Mouse (Mus musculus) heart, postnatal 0 days (tissue): ENCODE measurements around the gene Atp6v1fnb. TPM values are rescaled to one million over a fixed set of nuclear protein-coding genes. Genes with fewer than 3 reads are reported as not detected.

Experiments
- ATAC-seq: fragments of 200-750 bp; cut with Nextera tagmentation; 2 replicates; pipeline ENCODE4 v1.8.0; 2017; ENCODE audit warnings: low read depth, moderate number of reproducible peaks, moderate library complexity; ENCODE audit not compliant: insufficient read depth
- DNase-seq: peaks from one replicate; pipeline ENCODE4 v3.0.0-alpha.2; 2016; ENCODE audit warnings: low spot score
- H3K27ac ChIP-seq: fragments of 300-500 bp; sonication (generic); 2 replicates; pipeline ENCODE4 v1.5.1; 2014; ENCODE audit warnings: low read depth, mild to moderate bottlenecking
- H3K27me3 ChIP-seq: fragments of 300-500 bp; sonication (generic); 2 replicates; pipeline ENCODE4 v1.6.1; 2014; ENCODE audit warnings: low read length, mixed read lengths; ENCODE audit not compliant: control insufficient read depth, insufficient read depth
- H3K36me3 ChIP-seq: fragments of 300-500 bp; sonication (generic); replicated peaks from 2 replicates; pipeline ENCODE4 v1.6.1; 2014; ENCODE audit warnings: low read length, mixed read lengths; ENCODE audit not compliant: control insufficient read depth, insufficient read depth
- H3K4me1 ChIP-seq: fragments of 300-500 bp; sonication (generic); 2 replicates; pipeline ENCODE4 v1.6.1; 2014; ENCODE audit warnings: antibody characterized with exemption; ENCODE audit not compliant: control insufficient read depth, insufficient read depth
- H3K4me2 ChIP-seq: fragments of 300-500 bp; sonication (generic); 2 replicates; pipeline ENCODE4 v1.6.1; 2014; ENCODE audit warnings: low read depth, mild to moderate bottlenecking, low read length, moderate library complexity
- H3K4me3 ChIP-seq: fragments of 300-500 bp; sonication (generic); 2 replicates; pipeline ENCODE4 v1.5.1; 2014; ENCODE audit warnings: low read depth, low read length
- H3K9ac ChIP-seq: fragments of 300-500 bp; sonication (generic); replicated peaks from 2 replicates; pipeline ENCODE4 v1.6.1; 2014; ENCODE audit warnings: low read depth, low read length, mixed read lengths
- H3K9me3 ChIP-seq: fragments of 300-500 bp; sonication (generic); replicated peaks from 2 replicates; pipeline ENCODE4 v1.6.1; 2016; ENCODE audit warnings: low read length; ENCODE audit not compliant: control insufficient read depth
- CTCF ChIP-seq: IDR thresholded peaks from 2 replicates; pipeline ENCODE4 v1.5.1; 2016; ENCODE audit warnings: antibody characterized with exemption, control low read depth, low read depth
- EP300 ChIP-seq: IDR thresholded peaks from 2 replicates; pipeline ENCODE4 v1.6.1; 2016; ENCODE audit warnings: antibody characterized with exemption, low read depth
- WGBS: fragments of 180-500 bp; shearing (Covaris S2); extraction: QIAGEN DNeasy Blood & Tissue Kit; methylation state at CpG from one replicate; pipeline ENCODE4 v1.1.7; 2014; 5-methylcytosine and 5-hydroxymethylcytosine counted together
- polyA plus RNA-seq: library from polyadenylated mRNA; unstranded; fragments of >200 nt; fragmentation: Nextera tagmentation; extraction: Ambion mirVana; gene quantifications from 2 replicates; pipeline ENCODE4 v1.2.1, GENCODE M21; 2015
- total RNA-seq: library from RNA; depleted of rRNA; stranded (reverse); fragments of >200 nt; gene quantifications from 2 replicates; pipeline ENCODE4 v1.2.3, GENCODE M21; 2014; ENCODE audit warnings: low replicate concordance

The Atp6v1fnb gene
- total and polyA plus RNA-seq, 2 experiments from 2014 or later, result not detected

DNA sequence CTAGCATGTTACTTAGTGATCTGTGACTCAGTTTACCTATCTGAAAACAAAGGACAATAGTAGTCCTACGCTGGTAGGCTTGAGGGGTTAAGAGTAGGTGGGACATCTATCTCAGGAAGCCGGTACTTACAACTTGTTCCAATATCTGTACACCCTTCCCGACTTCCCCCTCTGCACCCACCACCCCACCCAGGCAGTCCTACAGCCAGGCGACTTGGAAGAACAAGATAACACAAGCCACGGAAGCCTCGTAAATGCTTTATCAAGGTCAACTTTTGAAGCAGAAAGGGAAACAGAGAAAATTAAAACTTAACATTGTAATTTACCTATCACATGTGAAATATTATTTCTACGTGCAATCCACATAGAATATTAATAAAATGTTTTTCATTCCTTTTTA is 28.9 kb downstream of the Atp6v1fnb start:
- no peak overlapping the region for H3K27ac ChIP-seq
- WGBS, result 72% methylated on average over 7 of the region's 7 CpGs
- peaks cover 23% of the 10 kb centered on the region for H3K27me3 ChIP-seq
- H3K9me3 ChIP-seq, result no peaks in the 10 kb centered on the region
- no peak overlapping the region for H3K9ac ChIP-seq
- DNase-seq (no peak), ATAC-seq (no peak)
- H3K4me3 ChIP-seq, result no peak overlapping the region
- TF ChIP-seq CTCF (no peak), EP300 (no peak)
- no peaks in the 10 kb centered on the region for H3K36me3 ChIP-seq
- no peak overlapping the region for H3K4me2 ChIP-seq
- H3K4me1 ChIP-seq, result no peaks in the 10 kb centered on the region

DNA sequence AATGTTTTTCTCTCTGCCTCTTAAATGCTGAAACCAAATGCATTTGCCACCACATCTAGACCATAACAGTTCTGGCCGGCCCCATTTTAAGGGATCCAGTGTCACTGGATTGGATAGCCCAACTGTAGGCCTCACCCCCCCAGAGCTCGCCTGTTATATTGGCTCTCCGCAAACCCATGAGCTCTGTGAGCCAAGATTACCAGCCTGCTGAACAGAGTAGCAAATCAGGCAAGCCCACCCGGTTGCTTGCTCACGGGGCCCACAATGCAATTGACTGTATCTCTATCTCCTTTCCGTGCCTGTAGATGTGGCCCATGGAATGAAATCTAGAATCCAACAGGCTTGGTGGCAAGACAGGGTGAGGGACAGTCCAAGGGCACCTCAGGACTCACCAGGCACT is 29.6 kb downstream of the Atp6v1fnb start:
- H3K4me3 ChIP-seq, result no peak overlapping the region
- no peak overlapping the region for H3K4me2 ChIP-seq
- H3K36me3 ChIP-seq, result no peaks in the 10 kb centered on the region
- no peak for DNase-seq
- TF ChIP-seq EP300 (no peak), CTCF (no peak)
- ATAC-seq, result no peak
- peaks cover 18% of the 10 kb centered on the region for H3K27me3 ChIP-seq
- H3K4me1 ChIP-seq, result no peaks in the 10 kb centered on the region
- WGBS, result 88% methylated on average over 6 of the region's 6 CpGs
- no peak overlapping the region for H3K27ac ChIP-seq
- no peak overlapping the region for H3K9ac ChIP-seq
- H3K9me3 ChIP-seq, result no peaks in the 10 kb centered on the region

DNA sequence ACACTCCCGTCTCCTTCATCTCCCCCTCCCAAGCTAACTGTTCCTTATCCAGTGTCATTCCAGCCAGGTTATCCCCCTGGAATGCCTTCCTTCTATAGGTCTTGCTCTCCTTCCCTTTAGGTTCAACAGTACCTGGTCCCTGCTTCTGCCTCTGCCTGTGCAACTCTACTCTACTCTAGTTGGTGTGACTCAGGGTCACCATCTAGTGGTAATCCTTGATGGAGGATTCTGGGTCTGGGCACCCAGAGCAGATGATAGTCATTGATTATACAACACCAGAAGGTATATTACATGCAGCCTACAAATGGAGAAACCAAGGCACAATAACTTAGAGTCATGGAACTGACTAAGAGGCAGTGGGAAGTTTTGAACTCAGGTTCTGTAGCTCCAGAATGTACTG is 30.4 kb downstream of the Atp6v1fnb start:
- peaks cover 14% of the 10 kb centered on the region for H3K27me3 ChIP-seq
- H3K4me2 ChIP-seq, result no peak overlapping the region
- H3K4me3 ChIP-seq, result no peak overlapping the region
- DNase-seq, result no peak
- WGBS, result 91% methylated on average over 1 of the region's 1 CpGs
- TF ChIP-seq EP300, result no peak
- TF ChIP-seq CTCF, result peak; percentile 53
- no peaks in the 10 kb centered on the region for H3K4me1 ChIP-seq
- ATAC-seq, result no peak
- H3K36me3 ChIP-seq, result no peaks in the 10 kb centered on the region
- no peaks in the 10 kb centered on the region for H3K9me3 ChIP-seq
- no peak overlapping the region for H3K27ac ChIP-seq
- no peak overlapping the region for H3K9ac ChIP-seq

DNA sequence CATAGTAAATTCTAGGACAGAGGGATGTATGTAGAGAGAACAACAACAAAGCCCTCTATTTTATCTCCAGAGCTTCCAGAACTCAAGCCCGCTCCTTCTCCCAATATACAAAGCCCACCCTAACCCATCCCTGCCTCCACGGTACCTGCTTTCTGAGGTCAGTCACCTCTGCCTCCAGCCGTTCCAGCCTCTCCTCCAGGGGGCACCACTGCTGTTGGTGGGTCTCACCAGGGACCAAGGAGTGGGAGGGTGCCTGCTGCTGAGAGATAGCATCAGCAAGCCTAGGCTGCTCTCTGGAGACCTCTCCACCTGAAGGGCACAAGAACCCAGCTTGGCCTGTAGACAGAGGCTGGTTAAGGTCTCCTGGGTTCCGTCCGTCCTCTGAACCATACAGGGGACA is 34.3 kb downstream of the Atp6v1fnb start:
- Histone ChIP-seq H3K36me3 (no peaks in the 10 kb centered on the region), H3K4me1 (0 out of 2 replicates have a peak, but pooled peaks cover 18% of the 10 kb centered on the region), H3K4me3 (no peak overlapping the region), H3K9ac (no peak overlapping the region), H3K27ac (no peak overlapping the region), H3K9me3 (no peaks in the 10 kb centered on the region), H3K27me3 (peaks cover 17% of the 10 kb centered on the region), H3K4me2 (no peak overlapping the region)
- no peak for ATAC-seq
- no peak for DNase-seq
- WGBS, result 80% methylated on average over 5 of the region's 5 CpGs
- TF ChIP-seq EP300, result no peak
- no peak for TF ChIP-seq CTCF

DNA sequence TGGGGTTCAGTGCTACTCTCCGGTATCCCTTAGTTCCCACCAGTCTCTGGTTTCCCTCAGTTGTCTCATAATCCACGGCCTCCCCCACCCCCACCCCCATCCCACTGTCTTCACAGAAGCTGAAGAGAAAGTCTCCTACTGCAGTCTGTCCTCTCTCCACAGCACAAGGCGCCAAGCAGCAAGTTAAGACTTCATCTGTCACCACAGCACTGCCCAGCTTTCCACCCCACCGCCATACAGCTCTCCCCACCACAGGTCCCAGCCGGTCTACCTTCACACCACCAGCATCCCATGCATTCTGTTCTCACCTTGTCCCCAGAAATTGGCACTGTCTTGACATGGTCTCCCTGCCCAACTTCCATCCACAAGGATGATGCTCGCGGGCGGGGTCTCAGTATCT is 35.6 kb downstream of the Atp6v1fnb start:
- no peak for TF ChIP-seq EP300
- no peak for TF ChIP-seq CTCF
- H3K4me2 ChIP-seq, result peak overlapping the region; percentile 80
- peak overlapping the region; percentile 55 for H3K4me3 ChIP-seq
- H3K27me3 ChIP-seq, result peaks cover 17% of the 10 kb centered on the region
- H3K9ac ChIP-seq, result peak overlapping the region; percentile 58; the same call in 1 of the 2 replicates
- no peaks in the 10 kb centered on the region for H3K9me3 ChIP-seq
- 0 out of 2 replicates have a peak, but pooled peaks cover 18% of the 10 kb centered on the region for H3K4me1 ChIP-seq
- WGBS, result 25% methylated on average over 8 of the region's 8 CpGs
- H3K36me3 ChIP-seq, result no peaks in the 10 kb centered on the region
- DNase-seq (no peak), ATAC-seq (no peak)
- no peak overlapping the region for H3K27ac ChIP-seq

DNA sequence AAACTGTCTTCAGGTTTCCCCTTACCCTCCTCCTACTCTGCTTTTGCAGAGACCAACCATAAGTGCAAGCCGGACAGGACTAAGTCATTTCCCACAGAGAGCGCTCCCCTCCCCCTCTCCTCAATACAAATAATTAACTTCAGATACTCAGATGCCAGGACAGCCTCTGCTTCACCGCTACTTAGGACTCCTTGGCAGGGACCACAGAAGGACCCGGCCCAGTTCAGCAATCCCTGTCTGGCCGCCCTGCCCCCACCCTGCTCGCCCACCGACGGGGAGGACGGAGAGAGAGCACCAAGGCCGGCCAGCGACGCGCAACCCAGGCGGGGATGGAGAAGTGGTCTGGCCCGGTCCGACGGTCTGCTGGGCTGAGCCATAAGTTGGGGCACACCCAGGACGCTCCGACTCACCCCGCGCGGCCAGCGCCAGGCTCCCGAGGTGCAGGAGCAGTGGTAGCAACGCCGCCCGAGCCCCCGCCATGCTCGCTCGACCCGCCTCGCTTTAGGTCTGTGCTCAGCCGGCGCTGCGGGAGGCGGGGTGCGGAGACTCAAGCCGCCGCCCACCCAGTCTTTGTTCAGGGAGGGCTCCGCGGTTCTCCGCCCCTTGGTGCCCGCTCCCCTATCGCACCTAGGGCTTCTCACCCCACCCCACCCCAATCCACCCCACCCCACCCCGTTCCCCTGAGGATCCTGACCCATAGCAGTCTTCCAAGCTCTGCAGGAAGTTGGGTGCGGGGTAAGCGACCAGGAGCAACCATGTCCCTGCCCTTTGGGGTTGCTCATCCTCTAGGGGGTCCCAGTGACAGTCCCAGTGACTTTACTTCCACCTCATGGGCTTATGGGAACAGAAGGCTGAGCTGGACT is 36.4 kb downstream of the Atp6v1fnb start, which contains the start of gene Kcp:
Kcp (minus strand) TSS at position 506 of the 863 bp plus-strand sequence.
- Histone ChIP-seq H3K4me3 (peak within 1 kb of the TSS; percentile 55), H3K9me3 (no peaks in the 10 kb centered on the region), H3K9ac (peak within 1 kb of the TSS; percentile 58), H3K36me3 (no peaks in the 10 kb centered on the region), H3K4me1 (peaks cover 18% of the 10 kb centered on the region; the same call in 1 of the 2 replicates), H3K4me2 (peak within 1 kb of the TSS; percentile 80), H3K27ac (no peak within 1 kb of the TSS), H3K27me3 (peaks cover 17% of the 10 kb centered on the region)
- DNase-seq (no peak), ATAC-seq (peak; percentile 42)
- 3% methylated on average over 37 of the region's 47 CpGs for WGBS
- TF ChIP-seq EP300, result no peak
- no peak for TF ChIP-seq CTCF
